Mouse (Mus musculus) central nervous system, embryonic 14 days (tissue): Measurements from ENCODE around the gene Anxa7. TPM values are rescaled to one million over a fixed set of nuclear protein-coding genes. Genes with fewer than 3 reads are reported as not detected.

Experiments
- polyA plus RNA-seq: library from polyadenylated mRNA; depleted of rRNA; stranded (reverse); fragments of >200 nt; gene quantifications from 2 replicates; pipeline ENCODE4 v1.2.3, GENCODE M21; 2012; rRNA removed

Anxa7 gene
- polyA plus RNA-seq, result 19.0 and 28.1 TPM in 2 replicates

DNA sequence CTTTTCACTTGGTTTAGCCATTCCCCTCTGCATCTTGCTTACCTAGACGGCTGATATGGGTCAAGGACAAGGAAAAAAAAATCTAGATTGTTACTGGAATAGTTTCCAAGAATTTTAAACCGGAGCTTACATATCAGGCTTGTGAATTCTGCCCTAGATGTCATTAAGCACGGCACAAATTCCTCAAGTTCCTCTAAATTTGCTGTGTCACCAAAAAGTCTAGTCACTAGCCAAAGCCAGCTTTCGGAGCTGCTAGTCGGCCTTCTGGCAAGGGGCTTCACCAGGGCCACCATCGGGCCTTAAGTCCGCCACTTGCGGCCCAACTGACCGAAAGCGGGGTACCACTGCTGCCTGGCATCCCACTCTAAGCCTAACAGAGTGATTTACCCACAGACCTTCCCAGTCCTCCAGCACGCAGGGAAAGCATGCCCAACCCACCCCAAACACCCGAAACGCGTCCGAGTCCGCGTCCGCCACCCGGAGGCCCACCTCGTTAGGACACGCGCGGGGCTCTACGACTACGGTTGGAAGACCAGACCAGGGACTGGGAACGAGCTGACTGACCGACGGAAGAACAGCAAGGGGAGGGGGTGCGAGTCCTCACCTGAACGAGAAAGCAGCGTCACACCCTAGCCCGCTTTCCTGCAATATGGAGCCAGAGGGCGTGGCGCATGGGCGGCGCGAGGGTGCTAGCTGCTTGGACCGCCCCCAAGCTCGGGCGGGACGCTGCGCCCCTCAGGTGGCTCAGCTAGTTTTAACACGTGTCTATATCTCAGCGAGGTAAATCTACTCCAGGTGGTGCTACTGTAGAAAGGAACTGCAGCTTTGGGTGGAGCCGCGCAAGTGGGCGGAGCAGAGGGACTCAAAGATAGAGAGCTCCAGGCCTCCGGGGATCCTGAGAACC lies at the start of gene Anxa7:
TSS of gene Anxa7 (minus strand) at position 843 of the 904 bp plus-strand sequence.

DNA sequence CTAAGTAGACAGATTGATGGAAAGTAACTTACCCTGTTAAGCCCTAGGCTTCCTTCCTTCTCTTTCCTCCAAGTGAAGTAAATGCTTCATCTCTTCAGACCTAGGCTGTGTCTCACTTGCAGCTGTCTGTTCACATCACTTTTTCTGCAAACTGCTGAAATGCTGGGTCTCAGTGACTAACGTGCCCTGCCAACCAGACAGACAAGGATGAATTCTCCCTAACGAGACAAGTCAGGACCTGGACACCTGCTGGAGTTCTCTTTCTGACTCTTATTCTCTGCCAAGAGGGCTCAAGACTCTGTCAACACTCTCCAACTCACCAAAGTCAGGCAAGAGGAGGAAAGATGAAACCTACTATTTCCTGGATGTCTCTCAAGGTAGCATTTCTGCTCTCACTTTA lies 16.7 kb upstream of the Anxa7 start, which contains the start of gene Mss51:
TSS of gene Mss51 (minus strand) at position 299 of the 400 bp plus-strand sequence.

DNA sequence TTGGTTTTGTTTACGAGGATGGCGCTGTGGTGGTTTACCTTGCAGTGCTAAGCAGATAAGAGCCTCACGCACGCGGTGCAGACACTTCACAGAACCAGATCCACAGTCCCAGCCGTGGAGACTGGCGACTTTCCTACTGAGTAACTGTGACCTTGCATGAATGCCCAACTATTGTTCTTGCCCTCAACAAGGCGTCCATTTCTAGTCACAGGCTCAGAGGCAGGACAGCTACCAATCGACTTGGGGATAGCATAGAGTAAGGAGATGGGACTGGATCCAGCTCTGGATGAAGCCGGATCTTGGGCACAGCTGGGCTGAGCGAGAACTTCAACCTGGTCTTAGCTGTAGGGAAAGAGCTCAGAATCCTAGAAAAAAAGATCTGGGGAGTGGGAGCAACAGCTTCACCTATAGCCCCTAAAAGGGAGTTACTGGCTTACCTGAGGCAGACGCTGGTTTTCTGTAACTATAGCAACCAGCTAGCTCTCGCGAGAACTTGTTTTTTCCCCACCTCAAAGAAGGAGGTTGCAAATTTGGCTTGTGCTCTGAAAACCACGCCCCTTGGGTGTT lies 28.1 kb downstream of the Anxa7 start, which contains the start of gene Cfap70:
TSS of gene Cfap70 (minus strand) at position 462 of the 567 bp plus-strand sequence.

Other genes with a start within 250 kb of the Anxa7 start
- gene Kcnk16, start 210.9 kb downstream of the Anxa7 start, polyA plus RNA-seq, result not detected in 2 replicates
- gene Nudt13, start 185.4 kb downstream of the Anxa7 start, polyA plus RNA-seq, result 18.7 and 19.8 TPM in 2 replicates
- gene Ecd, start 132.0 kb downstream of the Anxa7 start, polyA plus RNA-seq, result 33.1 and 33.5 TPM in 2 replicates
- gene Fam149b, start 132.0 kb downstream of the Anxa7 start, polyA plus RNA-seq, result 61.3 and 65.0 TPM in 2 replicates
- 126 and 146 TPM in 2 replicates for gene Dnajc9, start 91.2 kb downstream of the Anxa7 start, polyA plus RNA-seq
- gene Mrps16, start 86.5 kb downstream of the Anxa7 start, polyA plus RNA-seq, result 44.0 and 48.8 TPM in 2 replicates
- gene Cfap70, start 27.9 kb downstream of the Anxa7 start, polyA plus RNA-seq, result 0.69 and 1.2 TPM in 2 replicates
- gene Mss51, start 16.8 kb upstream of the Anxa7 start, polyA plus RNA-seq, result 2.2 and 2.3 TPM in 2 replicates
- gene Ppp3cb, start 66.4 kb upstream of the Anxa7 start, polyA plus RNA-seq, result 116 and 117 TPM in 2 replicates
- 23.8 and 24.3 TPM in 2 replicates for gene Usp54, start 160.9 kb upstream of the Anxa7 start, polyA plus RNA-seq
- 0.07 and 1.5 TPM in 2 replicates for gene Myoz1, start 176.4 kb upstream of the Anxa7 start, polyA plus RNA-seq
- gene Synpo2l, start 188.2 kb upstream of the Anxa7 start, polyA plus RNA-seq, result 0.11 and 4.0 TPM in 2 replicates
- gene Sec24c, start 194.2 kb upstream of the Anxa7 start, polyA plus RNA-seq, result 140 and 144 TPM in 2 replicates
- gene Fut11, start 214.8 kb upstream of the Anxa7 start, polyA plus RNA-seq, result 19.7 and 22.7 TPM in 2 replicates
- gene Chchd1, start 222.9 kb upstream of the Anxa7 start, polyA plus RNA-seq, result 145 and 169 TPM in 2 replicates
- gene Zswim8, start 227.4 kb upstream of the Anxa7 start, polyA plus RNA-seq, result 191 and 210 TPM in 2 replicates